Mouse (Mus musculus) liver, embryonic 14.5 days (tissue): Measurements from ENCODE around the gene Spata5.
A peak's percentile ranks its signal among the peaks of the same experiment; 100 is the strongest.

Source experiments
- CTCF ChIP-seq: IDR thresholded peaks from 2 replicates; pipeline ENCODE4 v1.5.1; 2016; ENCODE audit warnings: antibody characterized with exemption, low read depth, control low read depth
- EP300 ChIP-seq: IDR thresholded peaks from 2 replicates; pipeline ENCODE4 v1.6.1; 2016; ENCODE audit warnings: antibody characterized with exemption, low read depth

DNA sequence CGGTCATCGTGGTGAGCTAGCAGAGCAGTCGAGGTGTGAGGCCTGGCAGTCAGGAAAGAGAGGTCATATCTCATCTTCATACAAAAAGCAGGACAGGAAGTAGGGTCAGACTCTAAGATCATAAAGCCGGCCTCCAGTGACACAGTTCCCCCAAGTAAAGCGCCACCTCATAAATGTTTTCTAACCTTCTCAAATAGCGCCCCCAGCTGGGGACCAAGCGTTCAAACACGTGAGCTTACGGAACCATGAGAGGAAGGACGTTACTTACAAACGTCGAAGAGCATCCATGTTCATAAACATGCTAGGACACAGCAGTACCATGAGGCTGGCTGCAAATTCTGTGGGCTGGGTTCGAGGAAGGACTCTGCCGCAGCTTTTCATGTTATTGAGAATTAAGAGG is 40.5 kb upstream of the Spata5 start:
- TF ChIP-seq CTCF (peak; percentile 44), EP300 (no peak)
